Mouse (Mus musculus) forebrain, embryonic 13.5 days (tissue): ENCODE results near the gene Timeless. TPM values are rescaled to one million over a fixed set of nuclear protein-coding genes. Genes with fewer than 3 reads are reported as not detected.

ENCODE experiments used
- ATAC-seq: fragments of 200-750 bp; cut with Nextera tagmentation; 2 replicates; pipeline ENCODE4 v1.8.0; 2017
- H3K27ac ChIP-seq: fragments of 300-500 bp; sonication (generic); 2 replicates; pipeline ENCODE4 v1.5.1; 2015; ENCODE audit warnings: inconsistent platforms, mild to moderate bottlenecking, moderate library complexity
- H3K27me3 ChIP-seq: fragments of 300-500 bp; sonication (generic); 2 replicates; pipeline ENCODE4 v1.6.1; 2015; ENCODE audit warnings: mild to moderate bottlenecking, inconsistent platforms
- H3K36me3 ChIP-seq: fragments of 300-500 bp; sonication (generic); 2 replicates; pipeline ENCODE4 v1.6.1; 2015; ENCODE audit warnings: mild to moderate bottlenecking, inconsistent platforms; ENCODE audit not compliant: poor library complexity, severe bottlenecking
- H3K4me1 ChIP-seq: fragments of 300-500 bp; sonication (generic); 2 replicates; pipeline ENCODE4 v1.6.1; 2015; ENCODE audit warnings: inconsistent platforms
- H3K4me2 ChIP-seq: fragments of 300-500 bp; sonication (generic); 2 replicates; pipeline ENCODE4 v1.6.1; 2015; ENCODE audit warnings: inconsistent platforms, mild to moderate bottlenecking, moderate library complexity
- H3K4me3 ChIP-seq: fragments of 300-500 bp; sonication (generic); 2 replicates; pipeline ENCODE4 v1.5.1; 2015; ENCODE audit warnings: mild to moderate bottlenecking, inconsistent platforms
- H3K9ac ChIP-seq: fragments of 300-500 bp; sonication (generic); 2 replicates; pipeline ENCODE4 v1.6.1; 2015; ENCODE audit warnings: mild to moderate bottlenecking, inconsistent platforms
- H3K9me3 ChIP-seq: fragments of 300-500 bp; sonication (generic); replicated peaks from 2 replicates; pipeline ENCODE4 v1.6.1; 2016; ENCODE audit warnings: inconsistent platforms
- WGBS: fragments of 180-500 bp; shearing (Covaris S2); methylation state at CpG from one replicate; pipeline ENCODE4 v1.1.7; 2015; 5-methylcytosine and 5-hydroxymethylcytosine counted together
- polyA plus RNA-seq: library from polyadenylated mRNA; unstranded; fragments of >200 nt; fragmentation: Nextera tagmentation; extraction: Ambion mirVana; gene quantifications from 2 replicates; pipeline ENCODE4 v1.2.1, GENCODE M21; 2015

Gene Timeless
- polyA plus RNA-seq, 1 experiment from 2014 or later = 52.9 TPM

GRCm38 (mm10) chr10:128214981-128215380 is 16.9 kb upstream of the Timeless start:
- Histone ChIP-seq H3K9me3 (no peaks in the 10 kb centered on the region), H3K36me3 (no peaks in the 10 kb centered on the region), H3K4me1 (peaks cover 12% of the 10 kb centered on the region), H3K27me3 (peaks cover 17% of the 10 kb centered on the region), H3K9ac (no peak overlapping the region), H3K27ac (no peak overlapping the region), H3K4me3 (no peak overlapping the region), H3K4me2 (no peak overlapping the region)
- no peak for ATAC-seq
- 82% methylated on average over 5 of the region's 5 CpGs for WGBS

GRCm38 (mm10) chr10:128218387-128219117 is 13.3 kb upstream of the Timeless start:
- no peaks in the 10 kb centered on the region for H3K9me3 ChIP-seq
- 96% methylated on average over 18 of the region's 18 CpGs for WGBS
- ATAC-seq = no peak

GRCm38 (mm10) chr10:128221533-128222286 is 10.2 kb upstream of the Timeless start:
- Histone ChIP-seq H3K27me3 (no peaks in the 10 kb centered on the region), H3K4me3 (no peak overlapping the region), H3K4me2 (no peak overlapping the region), H3K4me1 (peaks cover 11% of the 10 kb centered on the region; the same call in 1 of the 2 replicates), H3K9ac (no peak overlapping the region), H3K36me3 (no peaks in the 10 kb centered on the region), H3K27ac (no peak overlapping the region), H3K9me3 (no peaks in the 10 kb centered on the region)
- WGBS = 68% methylated on average over 16 of the region's 16 CpGs
- ATAC-seq = no peak

More at GRCm38 (mm10) chr10:128218387-128219117, 13.3 kb upstream of the Timeless start:
- Histone ChIP-seq H3K4me1 (no peaks in the 10 kb centered on the region), H3K36me3 (no peaks in the 10 kb centered on the region), H3K4me2 (no peak overlapping the region), H3K27ac (no peak overlapping the region), H3K27me3 (peaks cover 11% of the 10 kb centered on the region), H3K4me3 (no peak overlapping the region), H3K9ac (no peak overlapping the region)

GRCm38 (mm10) chr10:128225064-128225463 is 6.8 kb upstream of the Timeless start:
- no peak for ATAC-seq
- peaks cover 11% of the 10 kb centered on the region; the same call in 1 of the 2 replicates for H3K4me1 ChIP-seq
- H3K9ac ChIP-seq = no peak overlapping the region
- no peak overlapping the region for H3K4me2 ChIP-seq
- 31% methylated on average over 5 of the region's 5 CpGs for WGBS
- no peaks in the 10 kb centered on the region for H3K9me3 ChIP-seq
- no peaks in the 10 kb centered on the region for H3K27me3 ChIP-seq
- no peak overlapping the region for H3K27ac ChIP-seq
- H3K4me3 ChIP-seq = no peak overlapping the region
- no peaks in the 10 kb centered on the region for H3K36me3 ChIP-seq

- ATAC-seq = no peak
- Histone ChIP-seq H3K27me3 (no peaks in the 10 kb centered on the region), H3K9ac (no peak within 1 kb of the TSS), H3K4me2 (no peak within 1 kb of the TSS), H3K27ac (no peak within 1 kb of the TSS), H3K4me1 (peaks cover 11% of the 10 kb centered on the region; the same call in 1 of the 2 replicates), H3K9me3 (no peaks in the 10 kb centered on the region), H3K36me3 (no peaks in the 10 kb centered on the region), H3K4me3 (no peak within 1 kb of the TSS)
- WGBS = 12% methylated on average over 4 of the region's 4 CpGs
Measured at GRCm38 (mm10) chr10:128225538-128225937, 6.3 kb upstream of the Timeless start, which contains the start of gene Mip. Mip (plus strand) TSS chr10:128225838.

GRCm38 (mm10) chr10:128227592-128227991 is 4.3 kb upstream of the Timeless start:
- 80% methylated on average over 9 of the region's 9 CpGs for WGBS
- Histone ChIP-seq H3K9ac (no peak overlapping the region), H3K4me3 (no peak overlapping the region), H3K27me3 (no peaks in the 10 kb centered on the region), H3K36me3 (no peaks in the 10 kb centered on the region), H3K9me3 (no peaks in the 10 kb centered on the region), H3K4me2 (no peak overlapping the region), H3K4me1 (peaks cover 17% of the 10 kb centered on the region; the same call in 1 of the 2 replicates), H3K27ac (no peak overlapping the region)
- ATAC-seq = no peak

GRCm38 (mm10) chr10:128228009-128228408 is 3.9 kb upstream of the Timeless start:
- H3K27me3 ChIP-seq = no peaks in the 10 kb centered on the region
- peaks cover 20% of the 10 kb centered on the region; the same call in 1 of the 2 replicates for H3K4me1 ChIP-seq
- H3K27ac ChIP-seq = no peak overlapping the region
- H3K36me3 ChIP-seq = no peaks in the 10 kb centered on the region
- no peak overlapping the region for H3K4me2 ChIP-seq
- H3K4me3 ChIP-seq = no peak overlapping the region
- no peak for ATAC-seq
- H3K9me3 ChIP-seq = no peaks in the 10 kb centered on the region
- 93% methylated on average over 8 of the region's 8 CpGs for WGBS
- H3K9ac ChIP-seq = no peak overlapping the region

GRCm38 (mm10) chr10:128230582-128230981 is 1.3 kb upstream of the Timeless start:
- Histone ChIP-seq H3K4me3 (no peak overlapping the region), H3K9ac (no peak overlapping the region), H3K27me3 (no peaks in the 10 kb centered on the region), H3K27ac (no peak overlapping the region), H3K36me3 (no peaks in the 10 kb centered on the region), H3K4me2 (no peak overlapping the region), H3K4me1 (peaks cover 25% of the 10 kb centered on the region), H3K9me3 (no peaks in the 10 kb centered on the region)
- WGBS = 75% methylated on average over 12 of the region's 12 CpGs
- no peak for ATAC-seq

- Histone ChIP-seq H3K27ac (0 out of 2 replicates have a peak overlapping the region, but pooled peaks have one; percentile 92), H3K27me3 (no peaks in the 10 kb centered on the region), H3K4me3 (peak overlapping the region; percentile 73), H3K9me3 (no peaks in the 10 kb centered on the region), H3K4me1 (peaks cover 21% of the 10 kb centered on the region), H3K9ac (peak overlapping the region; percentile 84), H3K36me3 (no peaks in the 10 kb centered on the region), H3K4me2 (peak overlapping the region; percentile 69)
- WGBS = 17% methylated on average over 5 of the region's 5 CpGs
- no peak for ATAC-seq
Measured at GRCm38 (mm10) chr10:128231146-128231545, 719 bp upstream of the Timeless start.

GRCm38 (mm10) chr10:128232420-128232985 is 638 bp downstream of the Timeless start:
- Histone ChIP-seq H3K4me3 (peak overlapping the region; percentile 73), H3K36me3 (no peaks in the 10 kb centered on the region), H3K27ac (peak overlapping the region; percentile 92), H3K4me1 (peaks cover 21% of the 10 kb centered on the region), H3K27me3 (no peaks in the 10 kb centered on the region), H3K4me2 (peak overlapping the region; percentile 69), H3K9ac (peak overlapping the region; percentile 84), H3K9me3 (no peaks in the 10 kb centered on the region)
- peak; percentile 41; the same call in 1 of the 2 replicates for ATAC-seq
- WGBS = under 1% methylated on average over 14 of the region's 14 CpGs

- H3K27ac ChIP-seq = no peak overlapping the region
- peak overlapping the region; percentile 31; the same call in 1 of the 2 replicates for H3K9ac ChIP-seq
- no peak for ATAC-seq
- H3K4me1 ChIP-seq = peaks cover 25% of the 10 kb centered on the region
- H3K9me3 ChIP-seq = no peaks in the 10 kb centered on the region
- no peak overlapping the region for H3K4me3 ChIP-seq
- H3K36me3 ChIP-seq = peaks cover 19% of the 10 kb centered on the region
- WGBS = 31% methylated on average over 4 of the region's 4 CpGs
- no peaks in the 10 kb centered on the region for H3K27me3 ChIP-seq
- no peak overlapping the region for H3K4me2 ChIP-seq
Measured at GRCm38 (mm10) chr10:128236321-128236720, 4.5 kb downstream of the Timeless start.
